Mouse (Mus musculus) brown adipose tissue, adult 24 weeks (tissue): ENCODE measurements around the gene Fpgs. TPM values are rescaled to one million over a fixed set of nuclear protein-coding genes. Genes with fewer than 3 reads are reported as not detected.
A peak's percentile ranks its signal among the peaks of the same experiment; 100 is the strongest.

Experiments
- H3K27ac ChIP-seq: fragments of 200-500 bp; replicated peaks from 2 replicates; pipeline ENCODE4 v1.5.1; 2012; ENCODE audit warnings: low read depth, mild to moderate bottlenecking, low read length
- H3K4me1 ChIP-seq: fragments of 200-500 bp; 2 replicates; pipeline ENCODE4 v1.6.1; 2012; ENCODE audit warnings: low read length, mixed read lengths; ENCODE audit not compliant: control insufficient read depth, insufficient read depth, insufficient read length
- H3K4me3 ChIP-seq: fragments of 200-500 bp; 2 replicates; pipeline ENCODE4 v1.5.1; 2012; ENCODE audit warnings: low read depth, mild to moderate bottlenecking, low read length, moderate library complexity; ENCODE audit not compliant: insufficient read depth
- polyA plus RNA-seq: library from polyadenylated mRNA; stranded (reverse); fragments of >200 nt; gene quantifications from 2 replicates; pipeline ENCODE4 v1.2.4, GENCODE M21; 2012; ENCODE audit not compliant: missing spikeins, insufficient read depth, insufficient read length

The Fpgs gene
- polyA plus RNA-seq, 1 experiment = 2.9 TPM

- Histone ChIP-seq H3K4me3 (peak overlapping the region; percentile 45), H3K4me1 (peaks cover 29% of the 10 kb centered on the region), H3K27ac (peak overlapping the region; percentile 98)
Measured at GRCm38 (mm10) chr2:32654743-32655393, 49.1 kb downstream of the Fpgs start.

GRCm38 (mm10) chr2:32653764-32654163 lies 50.2 kb downstream of the Fpgs start:
- Histone ChIP-seq H3K27ac (peak overlapping the region; percentile 98), H3K4me3 (peak overlapping the region; percentile 45)

GRCm38 (mm10) chr2:32647366-32647765 lies 56.6 kb downstream of the Fpgs start:
- Histone ChIP-seq H3K27ac (peak overlapping the region; percentile 100), H3K4me3 (peak overlapping the region; percentile 95), H3K4me1 (peaks cover 28% of the 10 kb centered on the region)

More at GRCm38 (mm10) chr2:32653764-32654163, 50.2 kb downstream of the Fpgs start:
- peaks cover 25% of the 10 kb centered on the region for H3K4me1 ChIP-seq

GRCm38 (mm10) chr2:32646379-32647056 lies 57.4 kb downstream of the Fpgs start, which contains the start of gene Eng:
Gene Eng (plus strand): TSS chr2:32646595.
- peak within 1 kb of the TSS; percentile 95 for H3K4me3 ChIP-seq
- peak within 1 kb of the TSS; percentile 100 for H3K27ac ChIP-seq
- H3K4me1 ChIP-seq = peaks cover 32% of the 10 kb centered on the region

GRCm38 (mm10) chr2:32645647-32646046 lies 58.3 kb downstream of the Fpgs start:
- peaks cover 33% of the 10 kb centered on the region for H3K4me1 ChIP-seq
- no peak overlapping the region for H3K4me3 ChIP-seq
- H3K27ac ChIP-seq = peak overlapping the region; percentile 90

- Histone ChIP-seq H3K4me3 (no peak overlapping the region), H3K27ac (peak overlapping the region; percentile 90), H3K4me1 (peaks cover 34% of the 10 kb centered on the region)
Measured at GRCm38 (mm10) chr2:32644799-32645475, 59.0 kb downstream of the Fpgs start.

GRCm38 (mm10) chr2:32644083-32644482 lies 59.9 kb downstream of the Fpgs start:
- Histone ChIP-seq H3K4me3 (no peak overlapping the region), H3K27ac (0 out of 2 replicates have a peak overlapping the region, but pooled peaks have one; percentile 5), H3K4me1 (peaks cover 35% of the 10 kb centered on the region)

- H3K4me3 ChIP-seq = no peak overlapping the region
- peaks cover 42% of the 10 kb centered on the region for H3K4me1 ChIP-seq
- H3K27ac ChIP-seq = peak overlapping the region; percentile 41
Measured at GRCm38 (mm10) chr2:32642813-32643212, 61.1 kb downstream of the Fpgs start.

GRCm38 (mm10) chr2:32641810-32642209 lies 62.1 kb downstream of the Fpgs start:
- Histone ChIP-seq H3K27ac (peak overlapping the region; percentile 36), H3K4me3 (no peak overlapping the region), H3K4me1 (peaks cover 47% of the 10 kb centered on the region)

GRCm38 (mm10) chr2:32640550-32641051 lies 63.3 kb downstream of the Fpgs start:
- no peak overlapping the region for H3K4me3 ChIP-seq
- peaks cover 43% of the 10 kb centered on the region for H3K4me1 ChIP-seq
- H3K27ac ChIP-seq = peak overlapping the region; percentile 35

GRCm38 (mm10) chr2:32639632-32640031 lies 64.3 kb downstream of the Fpgs start:
- no peak overlapping the region; the same call in none of the 2 replicates for H3K27ac ChIP-seq
- no peak overlapping the region for H3K4me3 ChIP-seq
- H3K4me1 ChIP-seq = peaks cover 38% of the 10 kb centered on the region

GRCm38 (mm10) chr2:32637778-32638281 lies 66.1 kb downstream of the Fpgs start:
- Histone ChIP-seq H3K4me1 (peaks cover 41% of the 10 kb centered on the region), H3K27ac (peak overlapping the region; percentile 80), H3K4me3 (no peak overlapping the region)

- peaks cover 34% of the 10 kb centered on the region for H3K4me1 ChIP-seq
- peak overlapping the region; percentile 31 for H3K27ac ChIP-seq
- H3K4me3 ChIP-seq = no peak overlapping the region
Measured at GRCm38 (mm10) chr2:32636617-32637016, 67.3 kb downstream of the Fpgs start.

- Histone ChIP-seq H3K4me1 (peaks cover 30% of the 10 kb centered on the region), H3K27ac (peak overlapping the region; percentile 97), H3K4me3 (no peak overlapping the region)
Measured at GRCm38 (mm10) chr2:32634277-32635105, 69.5 kb downstream of the Fpgs start.
